Mouse (Mus musculus): Measurements from ENCODE around the gene Pi16.

Pi16 gene

DNA sequence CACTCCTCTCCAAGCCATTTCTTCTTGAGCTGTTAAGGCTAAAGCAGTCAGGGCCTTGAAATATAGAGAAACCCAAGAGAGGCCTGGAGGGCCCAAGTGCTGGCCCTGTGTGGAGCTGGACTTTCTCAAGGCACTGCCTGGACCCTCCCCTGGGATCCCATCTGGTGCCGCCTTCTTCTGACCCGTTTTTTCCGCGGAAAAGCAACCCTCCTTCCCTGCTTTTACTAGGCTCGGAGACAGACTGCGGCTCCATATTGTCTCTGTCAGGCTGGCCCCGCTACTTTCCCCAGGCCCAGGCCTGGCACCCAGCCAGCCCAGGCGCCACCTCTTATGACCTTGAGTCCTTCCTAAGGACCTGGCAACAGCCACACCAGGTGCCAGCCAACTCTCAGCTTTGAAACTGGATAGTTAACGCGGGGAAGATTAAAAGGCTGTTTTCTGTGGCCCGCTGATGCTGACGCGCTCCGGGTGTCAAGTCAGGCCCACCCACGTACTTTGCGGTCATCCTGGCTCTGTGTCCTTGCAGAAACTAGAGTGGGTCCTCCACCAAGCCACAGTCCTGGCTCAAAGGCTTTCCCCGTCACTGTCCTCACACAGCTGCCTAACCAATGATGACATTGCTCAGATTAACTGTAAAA lies 38.5 kb downstream of the Pi16 start:
- intact Hi-C loops (cut with DNase I), result no loop called here

GRCm38 (mm10) chr17:29356479-29356856 lies 39.0 kb downstream of the Pi16 start:
- intact Hi-C loops (cut with DNase I), result no loop called here

DNA sequence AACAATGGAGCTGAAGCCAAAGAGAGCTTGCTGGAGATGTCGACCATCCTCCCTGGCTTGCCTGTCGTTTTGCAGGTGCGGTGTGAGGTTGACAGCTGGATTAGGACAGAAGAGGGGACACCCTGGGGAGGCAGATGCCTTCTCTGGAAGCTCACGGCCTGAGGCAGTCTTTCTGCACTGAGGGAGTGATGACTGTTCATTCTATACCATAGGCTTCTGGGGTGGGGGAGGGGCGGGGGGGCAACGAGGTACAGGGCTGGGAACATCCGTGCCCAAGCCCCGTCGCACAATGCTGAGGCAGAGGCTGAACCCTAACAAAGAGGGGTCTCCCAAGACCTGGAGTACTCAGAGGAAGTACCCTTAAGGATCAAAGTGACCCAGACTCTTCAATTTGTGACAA lies 39.4 kb downstream of the Pi16 start:
- intact Hi-C loops (cut with DNase I), result no loop called here

DNA sequence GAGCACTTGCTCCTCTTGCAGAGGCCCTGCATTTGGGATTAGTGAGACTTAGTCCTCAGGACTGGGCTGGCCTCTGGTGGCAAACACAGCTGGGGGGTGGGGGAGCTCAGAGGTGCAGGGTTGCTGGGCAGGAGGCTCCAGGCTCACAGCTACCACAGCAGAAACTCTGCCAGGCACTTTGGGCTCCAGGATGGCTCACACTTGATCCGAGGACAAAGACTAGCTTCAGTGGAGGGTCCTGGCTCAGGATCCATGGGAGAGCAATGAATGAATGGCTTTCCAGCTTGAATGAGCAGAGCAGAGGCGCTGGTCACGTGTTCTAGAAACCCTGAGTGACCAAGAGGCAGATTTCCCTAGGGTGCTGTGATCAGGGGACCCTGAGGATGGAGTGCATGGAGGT lies 41.4 kb downstream of the Pi16 start:
- intact Hi-C loops (cut with DNase I), result no loop called here

GRCm38 (mm10) chr17:29360761-29361221 lies 43.3 kb downstream of the Pi16 start, which contains the start of gene Fgd2:
Gene Fgd2, plus strand, starts transcription at chr17:29360914.
- intact Hi-C loops (cut with DNase I), result no loop called here

- intact Hi-C loops (cut with DNase I), result no loop called here
Measured at GRCm38 (mm10) chr17:29361982-29362691, 44.7 kb downstream of the Pi16 start.

- intact Hi-C loops (cut with DNase I), result no loop called here
Measured at GRCm38 (mm10) chr17:29363109-29363508, 45.6 kb downstream of the Pi16 start.

DNA sequence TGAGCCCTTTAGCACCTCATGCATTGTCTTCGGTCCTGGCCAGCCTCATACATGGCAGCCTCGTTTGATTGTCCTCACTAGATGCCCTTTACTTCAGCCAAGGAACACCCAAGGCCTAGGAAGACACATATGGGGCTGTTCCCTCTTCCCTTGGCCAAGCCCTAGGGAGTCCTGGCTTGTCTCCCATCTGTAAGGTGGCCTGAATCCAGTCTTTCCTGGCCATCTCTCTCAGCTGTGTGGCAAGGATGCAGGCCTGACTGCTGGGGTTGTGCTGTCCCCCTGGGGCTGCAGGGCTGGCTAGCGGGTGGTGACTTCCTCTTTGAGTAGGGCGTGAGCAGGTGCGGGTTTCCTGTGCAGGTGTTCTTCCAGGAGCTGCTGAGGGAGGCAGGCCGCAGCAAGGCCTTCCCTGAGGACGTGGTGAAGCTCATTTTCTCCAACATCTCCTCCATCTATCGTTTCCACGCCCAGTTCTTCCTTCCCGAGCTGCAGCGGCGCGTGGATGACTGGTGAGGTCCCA lies 47.7 kb downstream of the Pi16 start:
- intact Hi-C loops (cut with DNase I), result no loop called here

- intact Hi-C loops (cut with DNase I), result no loop called here
Measured at GRCm38 (mm10) chr17:29368726-29369125, 51.2 kb downstream of the Pi16 start.

DNA sequence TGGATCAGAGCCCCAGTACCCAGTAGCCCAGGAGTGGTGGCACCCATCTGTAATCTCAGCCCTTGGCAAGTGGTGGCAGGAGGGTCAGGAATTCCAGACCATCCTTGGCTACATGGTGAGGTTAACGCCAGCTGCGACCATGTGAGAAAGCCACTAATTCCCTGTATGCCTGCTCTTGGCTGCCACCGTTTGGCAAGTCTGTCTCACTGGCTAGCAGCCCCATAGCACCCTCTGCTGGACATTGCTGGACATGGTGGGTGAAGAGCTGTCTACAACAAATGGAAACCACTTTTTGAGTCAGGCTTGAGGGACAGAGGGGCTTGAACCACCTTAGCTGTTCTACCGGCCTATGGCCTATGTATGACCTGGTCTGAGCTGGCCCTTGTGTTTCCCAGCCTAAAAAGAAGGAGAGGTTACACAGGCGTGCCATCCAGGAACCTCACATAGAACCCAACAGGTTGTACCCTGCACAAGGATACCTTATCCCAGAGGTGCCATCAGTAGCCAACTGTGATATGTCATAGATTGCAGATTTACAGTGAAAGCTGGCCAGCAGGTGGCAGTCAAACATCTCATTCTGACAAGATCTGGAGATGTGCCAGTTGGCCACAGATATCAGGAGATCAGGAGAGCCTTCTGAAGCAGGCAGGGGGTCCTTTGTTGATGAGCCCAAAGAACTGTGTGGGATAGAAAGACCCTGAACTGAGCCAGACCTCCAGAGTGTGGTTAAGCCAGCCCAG lies 53.7 kb downstream of the Pi16 start:
- intact Hi-C loops (cut with DNase I), result loop anchor here (2.0 to 10.0 kb wide), 2 partner anchors 102 to 196 kb away; partner anchors contain the start of gene BC004004

DNA sequence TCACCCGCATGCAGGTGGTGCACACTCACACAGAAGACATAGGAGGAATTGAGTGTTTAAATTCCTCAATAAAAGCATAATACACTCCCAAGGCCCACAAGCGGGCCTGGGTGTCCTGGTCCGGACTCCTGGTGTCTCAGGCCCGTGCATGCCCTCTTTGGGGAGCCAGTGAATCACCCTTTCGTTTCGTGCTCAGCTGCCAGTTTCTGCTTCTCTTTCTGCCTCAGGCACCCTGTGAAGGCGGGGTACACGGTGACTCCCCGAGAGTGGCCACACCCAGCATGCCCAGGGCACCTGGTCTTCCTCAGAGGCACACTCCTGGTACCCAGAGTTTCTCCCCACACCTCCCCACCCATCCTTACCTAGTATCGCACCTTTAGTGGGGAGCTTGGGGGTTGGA lies 58.4 kb downstream of the Pi16 start:
- intact Hi-C loops (cut with DNase I), result loop anchor here (10.0 kb wide), 1 partner anchor 201 kb away; no protein-coding TSS in a partner anchor

DNA sequence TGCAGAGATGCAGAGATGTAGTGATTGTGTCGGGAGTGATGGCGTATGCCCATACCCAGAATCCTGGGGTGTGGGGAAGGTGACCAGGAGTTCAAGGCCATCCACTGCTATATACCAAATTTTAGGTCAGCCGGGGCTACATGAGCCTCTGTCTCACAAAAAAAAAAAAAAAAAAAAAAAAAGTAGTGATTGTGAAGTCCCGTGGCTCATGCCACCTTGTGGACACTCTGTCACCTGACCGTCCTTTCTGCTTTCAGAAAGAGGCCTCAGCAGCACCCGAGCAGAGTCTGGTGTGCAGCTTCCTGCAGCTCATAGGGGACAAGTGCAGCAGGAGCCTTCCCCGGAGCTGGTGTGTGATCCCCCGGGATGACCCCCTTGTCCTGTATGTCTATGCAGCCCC lies 60.6 kb downstream of the Pi16 start:
- intact Hi-C loops (cut with DNase I), result loop anchor here (10.0 kb wide), 1 partner anchor 203 kb away; no protein-coding TSS in a partner anchor

All from adrenal gland (tissue).